Mouse (Mus musculus) embryonic fibroblast, embryonic 13.5 days (primary cell): ENCODE measurements at regions not wholly inside any gene's neighbourhood (a gene's known extent, or its start where the extent isn't known, plus 50 kb on each side); places are given as distances from the start of the nearest gene placed in this dataset.

ENCODE experiments used
- CTCF ChIP-seq: IDR thresholded peaks from 2 replicates; pipeline ENCODE4 v1.5.1; 2011; ENCODE audit warnings: mild to moderate bottlenecking, control low read depth, low read length, moderate library complexity, borderline replicate concordance; ENCODE audit not compliant: insufficient read depth
- POLR2A ChIP-seq: IDR thresholded peaks from 2 replicates; pipeline ENCODE4 v1.6.1; 2011; ENCODE audit warnings: low read depth, mild to moderate bottlenecking, control low read depth, low read length, moderate library complexity

- TF ChIP-seq CTCF (no peak), POLR2A (no peak)
Observed at GRCm38 (mm10) chr4:23850640-23851039, 645.6 kb upstream of the Mms22l start.
